Mouse (Mus musculus) stomach, postnatal 0 days (tissue): ENCODE results near the gene Prkca. TPM values are rescaled to one million over a fixed set of nuclear protein-coding genes. Genes with fewer than 3 reads are reported as not detected.

Source experiments
- ATAC-seq: fragments of 200-750 bp; cut with Nextera tagmentation; 2 replicates; pipeline ENCODE4 v1.8.0; 2017; ENCODE audit not compliant: low FRiP score, low TSS enrichment
- DNase-seq: peaks from one replicate; pipeline ENCODE4 v3.0.0-alpha.2; 2016; ENCODE audit warnings: low spot score
- H3K27ac ChIP-seq: fragments of 300-500 bp; sonication (generic); replicated peaks from 2 replicates; pipeline ENCODE4 v1.5.1; 2014; ENCODE audit warnings: mild to moderate bottlenecking, control low read depth
- H3K27me3 ChIP-seq: fragments of 300-500 bp; sonication (generic); 2 replicates; pipeline ENCODE4 v1.6.1; 2014; ENCODE audit warnings: low read length; ENCODE audit not compliant: control insufficient read depth, insufficient read depth
- H3K36me3 ChIP-seq: fragments of 300-500 bp; sonication (generic); 2 replicates; pipeline ENCODE4 v1.6.1; 2014; ENCODE audit warnings: low read length, mixed read lengths; ENCODE audit not compliant: control insufficient read depth, insufficient read depth
- H3K4me1 ChIP-seq: fragments of 300-500 bp; sonication (generic); replicated peaks from 2 replicates; pipeline ENCODE4 v1.6.1; 2014; ENCODE audit warnings: antibody characterized with exemption; ENCODE audit not compliant: control insufficient read depth, insufficient read depth
- H3K4me2 ChIP-seq: fragments of 300-500 bp; sonication (generic); replicated peaks from 2 replicates; pipeline ENCODE4 v1.6.1; 2014; ENCODE audit warnings: low read depth, mild to moderate bottlenecking, control low read depth, moderate library complexity
- H3K4me3 ChIP-seq: fragments of 300-500 bp; sonication (generic); 2 replicates; pipeline ENCODE4 v1.5.1; 2014; ENCODE audit warnings: low read depth, low read length, control low read depth
- H3K9ac ChIP-seq: fragments of 300-500 bp; sonication (generic); 2 replicates; pipeline ENCODE4 v1.6.1; 2014; ENCODE audit warnings: mild to moderate bottlenecking, low read length, control low read depth, mixed read lengths
- H3K9me3 ChIP-seq: fragments of 300-500 bp; sonication (generic); 2 replicates; pipeline ENCODE4 v1.6.1; 2016; ENCODE audit warnings: low read length; ENCODE audit not compliant: control insufficient read depth
- CTCF ChIP-seq: IDR thresholded peaks from 2 replicates; pipeline ENCODE4 v1.5.1; 2016; ENCODE audit warnings: antibody characterized with exemption, low read depth, mild to moderate bottlenecking, moderate library complexity
- EP300 ChIP-seq: optimal IDR thresholded peaks from 2 replicates; pipeline ENCODE3; 2016; ENCODE audit warnings: antibody characterized with exemption
- WGBS: fragments of 180-500 bp; shearing (Covaris S2); extraction: QIAGEN DNeasy Blood & Tissue Kit; methylation state at CpG from one replicate; pipeline ENCODE4 v1.1.7; 2014; 5-methylcytosine and 5-hydroxymethylcytosine counted together
- polyA plus RNA-seq: library from polyadenylated mRNA; unstranded; fragments of >200 nt; fragmentation: Nextera tagmentation; extraction: Ambion mirVana; gene quantifications from 2 replicates; pipeline ENCODE4 v1.2.1, GENCODE M21; 2015

Gene Prkca
- polyA plus RNA-seq, 1 experiment from 2014 or later = 3.7 TPM

DNA sequence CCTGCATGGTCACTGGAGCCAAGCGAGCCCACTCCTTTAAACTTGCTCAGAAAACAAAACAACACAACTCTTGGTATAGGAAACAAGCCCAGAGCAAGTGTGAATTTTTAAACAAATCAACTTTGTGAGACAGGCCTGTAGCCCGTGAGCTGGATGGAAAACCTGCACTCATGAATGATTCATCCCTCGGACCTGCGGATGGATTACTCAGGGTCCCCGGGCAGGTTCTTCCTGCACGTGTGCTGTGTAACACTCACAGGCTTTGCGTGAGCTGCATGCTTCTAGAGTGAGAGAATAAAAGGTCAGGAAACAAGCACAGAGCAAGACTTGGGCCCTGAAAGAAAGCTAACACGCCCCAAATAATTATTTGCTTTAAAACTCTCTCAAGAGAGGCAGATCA, 126.7 kb downstream of the Prkca start:
- 51% methylated on average over 8 of the region's 8 CpGs for WGBS
- 0 out of 2 replicates have a peak, but pooled peaks have one; percentile 58 for ATAC-seq
- peak overlapping the region; percentile 45; the same call in 1 of the 2 replicates for H3K27ac ChIP-seq

DNA sequence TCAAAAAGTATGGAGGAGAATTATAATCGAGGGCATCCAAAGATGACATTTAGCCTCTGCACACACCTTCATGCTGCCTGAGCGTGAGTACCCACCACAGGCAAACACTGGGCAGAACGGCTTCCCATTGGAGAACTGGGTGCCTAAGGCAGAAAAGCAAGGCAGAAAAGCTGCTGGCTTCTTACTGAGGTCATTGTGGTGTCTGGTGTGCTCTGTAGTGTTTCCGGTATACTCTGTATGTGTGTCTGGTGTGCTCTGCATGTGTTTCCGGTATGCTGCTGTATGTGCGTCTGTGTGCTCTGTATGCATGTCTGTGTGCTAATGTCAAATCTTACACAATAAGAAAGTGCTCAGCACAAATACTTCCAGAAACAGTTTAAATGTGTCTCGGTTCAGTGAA, 127.7 kb downstream of the Prkca start:
- no peak for TF ChIP-seq CTCF
- TF ChIP-seq EP300 = no peak
- no peaks in the 10 kb centered on the region for H3K9me3 ChIP-seq
- H3K36me3 ChIP-seq = no peaks in the 10 kb centered on the region
- no peaks in the 10 kb centered on the region for H3K27me3 ChIP-seq
- peaks cover 3% of the 10 kb centered on the region; the same call in 1 of the 2 replicates for H3K4me1 ChIP-seq
- 81% methylated on average over 7 of the region's 7 CpGs for WGBS
- H3K4me3 ChIP-seq = no peak overlapping the region
- peak overlapping the region; percentile 53 for H3K27ac ChIP-seq
- no peak overlapping the region for H3K4me2 ChIP-seq
- ATAC-seq (no peak), DNase-seq (no peak)
- H3K9ac ChIP-seq = no peak overlapping the region

More for the DNA sequence above, 126.7 kb downstream of the Prkca start:
- H3K4me3 ChIP-seq = no peak overlapping the region
- H3K9ac ChIP-seq = no peak overlapping the region
- H3K4me1 ChIP-seq = peaks cover 3% of the 10 kb centered on the region; the same call in 1 of the 2 replicates
- H3K36me3 ChIP-seq = no peaks in the 10 kb centered on the region
- peak; percentile 37 for DNase-seq
- no peaks in the 10 kb centered on the region for H3K9me3 ChIP-seq
- no peak overlapping the region for H3K4me2 ChIP-seq
- H3K27me3 ChIP-seq = no peaks in the 10 kb centered on the region
- TF ChIP-seq CTCF (no peak), EP300 (peak; percentile 51)

DNA sequence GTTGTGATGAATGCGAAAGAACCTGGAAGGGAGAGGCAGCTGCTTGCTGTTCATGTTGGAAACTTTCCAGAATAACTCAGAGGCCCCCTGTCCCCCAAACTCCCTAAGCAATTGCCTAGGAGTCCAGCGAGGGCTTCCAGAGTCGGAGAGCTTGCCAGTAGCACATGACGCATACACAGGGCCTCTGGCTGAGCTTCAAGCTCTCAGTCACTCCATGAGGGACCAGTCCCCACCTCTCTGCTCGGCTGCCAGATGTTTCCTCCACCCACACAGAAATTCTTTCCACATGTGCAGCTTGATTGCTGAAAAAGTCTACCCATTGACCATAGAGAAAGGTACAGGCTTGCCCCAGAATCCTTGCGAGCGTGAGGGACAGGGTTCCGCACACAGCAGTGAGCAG, 128.3 kb downstream of the Prkca start:
- no peak overlapping the region for H3K4me3 ChIP-seq
- H3K9ac ChIP-seq = no peak overlapping the region
- DNase-seq = peak; percentile 53
- peak overlapping the region; percentile 53 for H3K27ac ChIP-seq
- H3K4me2 ChIP-seq = no peak overlapping the region
- H3K4me1 ChIP-seq = peaks cover 3% of the 10 kb centered on the region; the same call in 1 of the 2 replicates
- TF ChIP-seq EP300 (peak; percentile 28), CTCF (no peak)
- ATAC-seq = peak; percentile 81; the same call in 1 of the 2 replicates
- no peaks in the 10 kb centered on the region for H3K36me3 ChIP-seq
- WGBS = 37% methylated on average over 8 of the region's 8 CpGs
- no peaks in the 10 kb centered on the region for H3K9me3 ChIP-seq
- no peaks in the 10 kb centered on the region for H3K27me3 ChIP-seq

DNA sequence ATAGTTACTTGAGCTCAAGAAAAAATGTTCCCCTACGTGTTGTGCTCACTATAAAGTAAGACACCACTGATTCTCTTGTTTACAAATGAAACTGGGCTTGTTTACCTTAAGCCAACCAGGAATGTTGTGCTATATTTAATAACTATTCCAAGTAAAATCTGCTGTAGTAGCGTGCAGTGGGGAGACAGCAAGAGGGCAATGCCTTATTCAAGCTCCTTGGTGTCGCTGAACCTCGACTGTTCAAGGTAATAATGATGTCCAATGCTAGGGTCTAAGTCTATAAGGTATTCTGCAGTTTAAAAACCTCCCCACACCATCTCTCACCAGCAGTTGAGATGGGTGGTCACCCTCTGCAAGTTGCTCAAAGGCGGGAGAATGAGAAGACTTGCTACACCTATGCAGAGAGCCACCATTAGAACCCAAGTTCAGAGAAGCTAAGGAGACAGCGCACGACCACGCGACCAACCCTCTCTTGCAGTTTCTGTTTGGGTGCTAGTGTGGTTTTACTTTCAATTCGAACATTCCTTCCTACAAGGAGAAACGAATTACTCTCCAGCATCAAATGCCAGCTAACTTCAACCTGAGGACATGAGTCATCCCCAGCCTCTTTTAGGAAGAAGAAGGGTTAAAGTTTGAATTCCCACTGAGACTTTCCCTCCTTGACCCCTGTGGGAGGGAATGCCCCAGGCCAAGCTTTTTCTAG, 129.1 kb downstream of the Prkca start:
- H3K9me3 ChIP-seq = no peaks in the 10 kb centered on the region
- ATAC-seq = no peak
- no peak for DNase-seq
- no peak for TF ChIP-seq EP300
- no peak for TF ChIP-seq CTCF
- H3K4me2 ChIP-seq = 0 out of 2 replicates have a peak overlapping the region, but pooled peaks have one; percentile 4
- H3K27me3 ChIP-seq = no peaks in the 10 kb centered on the region
- no peaks in the 10 kb centered on the region for H3K36me3 ChIP-seq
- no peak overlapping the region for H3K9ac ChIP-seq
- H3K4me3 ChIP-seq = no peak overlapping the region
- WGBS = 74% methylated on average over 11 of the region's 11 CpGs
- peaks cover 3% of the 10 kb centered on the region; the same call in 1 of the 2 replicates for H3K4me1 ChIP-seq
- H3K27ac ChIP-seq = no peak overlapping the region

DNA sequence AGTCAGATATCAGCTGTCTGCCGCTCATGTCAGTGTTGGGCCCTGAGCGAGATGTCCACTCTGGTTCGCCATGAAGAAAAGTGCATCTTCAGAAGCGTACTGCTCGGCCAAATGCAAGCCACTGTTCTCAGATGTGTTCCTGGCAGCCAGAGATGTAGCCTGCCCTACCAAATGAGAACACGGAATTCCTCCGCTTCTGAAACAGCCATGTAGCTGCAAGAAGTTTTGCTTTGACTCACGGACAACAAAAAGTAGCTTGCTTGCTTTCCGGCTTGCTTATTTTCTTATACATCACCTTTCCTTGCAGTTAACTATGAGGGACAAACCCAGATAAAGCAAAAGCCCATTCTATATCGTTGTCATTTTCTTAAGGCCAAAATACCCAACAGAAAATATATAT, 129.9 kb downstream of the Prkca start:
- Histone ChIP-seq H3K27me3 (no peaks in the 10 kb centered on the region), H3K27ac (no peak overlapping the region), H3K9ac (no peak overlapping the region), H3K4me2 (no peak overlapping the region), H3K9me3 (no peaks in the 10 kb centered on the region), H3K4me3 (no peak overlapping the region), H3K4me1 (peaks cover 3% of the 10 kb centered on the region; the same call in 1 of the 2 replicates), H3K36me3 (no peaks in the 10 kb centered on the region)
- ATAC-seq (no peak), DNase-seq (no peak)
- WGBS = 94% methylated on average over 10 of the region's 10 CpGs
- TF ChIP-seq EP300 = no peak
- TF ChIP-seq CTCF = no peak

DNA sequence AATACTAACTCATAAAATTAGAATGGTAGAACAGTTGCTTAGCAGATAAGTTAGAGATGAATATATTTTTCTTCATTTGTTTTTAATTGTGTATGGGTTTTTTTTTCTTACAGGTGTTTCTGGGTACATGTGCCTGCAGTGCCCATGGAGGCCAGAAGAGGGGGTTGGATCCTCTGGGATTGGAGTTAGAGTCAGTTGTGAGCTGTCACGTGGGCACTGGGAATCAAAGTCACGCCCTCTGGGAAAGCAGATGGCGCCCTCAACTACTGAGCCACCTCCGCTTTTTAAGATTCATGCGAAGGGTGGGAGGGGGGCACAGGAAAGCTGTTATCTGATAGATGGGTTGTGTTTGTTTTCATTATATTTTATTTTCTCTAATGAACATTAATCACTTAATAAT, 131.1 kb downstream of the Prkca start:
- no peaks in the 10 kb centered on the region for H3K9me3 ChIP-seq
- peak; percentile 29 for TF ChIP-seq CTCF
- TF ChIP-seq EP300 = no peak
- DNase-seq (no peak), ATAC-seq (no peak)
- no peaks in the 10 kb centered on the region for H3K27me3 ChIP-seq
- no peak overlapping the region for H3K9ac ChIP-seq
- 90% methylated on average over 5 of the region's 5 CpGs for WGBS
- H3K36me3 ChIP-seq = no peaks in the 10 kb centered on the region
- no peak overlapping the region for H3K4me3 ChIP-seq
- peaks cover 3% of the 10 kb centered on the region; the same call in 1 of the 2 replicates for H3K4me1 ChIP-seq
- no peak overlapping the region for H3K27ac ChIP-seq
- H3K4me2 ChIP-seq = no peak overlapping the region
